Mouse (Mus musculus): ENCODE data around the gene Scnn1b.

The Scnn1b gene

GRCm38 (mm10) chr7:121864858-121865585 is at the start of gene Scnn1b:
Gene Scnn1b (plus strand): TSS chr7:121865038.
- no peak for DNase-seq (ENCODE audit: low spot score in 2 of 2)

- no peak for DNase-seq (ENCODE audit: low spot score in 2 of 2)
Observed at GRCm38 (mm10) chr7:121821632-121822031, 43.2 kb upstream of the Scnn1b start.

GRCm38 (mm10) chr7:121828481-121828880 is 36.4 kb upstream of the Scnn1b start:
- no peak for DNase-seq (ENCODE audit: low spot score in 2 of 2)

- no peak for DNase-seq (ENCODE audit: low spot score in 2 of 2)
Observed at GRCm38 (mm10) chr7:121835392-121835791, 29.4 kb upstream of the Scnn1b start.

GRCm38 (mm10) chr7:121836827-121837226 is 28.0 kb upstream of the Scnn1b start:
- DNase-seq (ENCODE audit: low spot score in 2 of 2), result no peak

- peak; percentile 38 to 58 for DNase-seq (ENCODE audit: low spot score in 2 of 2)
Observed at GRCm38 (mm10) chr7:121840810-121841209, 24.0 kb upstream of the Scnn1b start.

- DNase-seq (ENCODE audit: low spot score in 2 of 2), result no peak
Observed at GRCm38 (mm10) chr7:121842234-121842633, 22.6 kb upstream of the Scnn1b start.

GRCm38 (mm10) chr7:121845964-121846363 is 18.9 kb upstream of the Scnn1b start:
- no peak for DNase-seq (ENCODE audit: low spot score in 2 of 2)

- DNase-seq (ENCODE audit: low spot score in 2 of 2), result no peak
Observed at GRCm38 (mm10) chr7:121848537-121849168, 16.2 kb upstream of the Scnn1b start.

GRCm38 (mm10) chr7:121857177-121857884 is 7.5 kb upstream of the Scnn1b start:
- no peak for DNase-seq (ENCODE audit: low spot score in 2 of 2)

GRCm38 (mm10) chr7:121858939-121859338 is 5.9 kb upstream of the Scnn1b start:
- DNase-seq (ENCODE audit: low spot score in 2 of 2), result no peak

GRCm38 (mm10) chr7:121871631-121872030 is 6.8 kb downstream of the Scnn1b start:
- no peak for DNase-seq (ENCODE audit: low spot score in 2 of 2)

GRCm38 (mm10) chr7:121873998-121874397 is 9.2 kb downstream of the Scnn1b start:
- no peak for DNase-seq (ENCODE audit: low spot score in 2 of 2)

GRCm38 (mm10) chr7:121874784-121875183 is 9.9 kb downstream of the Scnn1b start:
- DNase-seq (ENCODE audit: low spot score in 2 of 2), result no peak

GRCm38 (mm10) chr7:121880246-121880645 is 15.4 kb downstream of the Scnn1b start:
- DNase-seq (ENCODE audit: low spot score in 2 of 2), result no peak

GRCm38 (mm10) chr7:121890636-121891360 is 26.0 kb downstream of the Scnn1b start:
- peak; percentile 71 to 75 for DNase-seq (ENCODE audit: low spot score in 2 of 2)

- DNase-seq (ENCODE audit: low spot score in 2 of 2), result no peak
Observed at GRCm38 (mm10) chr7:121896689-121897088, 31.9 kb downstream of the Scnn1b start.

GRCm38 (mm10) chr7:121899311-121899710 is 34.5 kb downstream of the Scnn1b start:
- DNase-seq (ENCODE audit: low spot score in 2 of 2), result peak; percentile 18 to 19

- DNase-seq (ENCODE audit: low spot score in 2 of 2), result peak in 1 of 2 experiments; percentile 11
Observed at GRCm38 (mm10) chr7:121899940-121900339, 35.1 kb downstream of the Scnn1b start.

- DNase-seq (ENCODE audit: low spot score in 2 of 2), result no peak
Observed at GRCm38 (mm10) chr7:121902757-121903411, 38.0 kb downstream of the Scnn1b start.

- no peak for DNase-seq (ENCODE audit: low spot score in 2 of 2)
Observed at GRCm38 (mm10) chr7:121906879-121907278, 42.0 kb downstream of the Scnn1b start.
